ENCODE assay signal across 27 mouse cellular contexts in the genomic region with DNA sequence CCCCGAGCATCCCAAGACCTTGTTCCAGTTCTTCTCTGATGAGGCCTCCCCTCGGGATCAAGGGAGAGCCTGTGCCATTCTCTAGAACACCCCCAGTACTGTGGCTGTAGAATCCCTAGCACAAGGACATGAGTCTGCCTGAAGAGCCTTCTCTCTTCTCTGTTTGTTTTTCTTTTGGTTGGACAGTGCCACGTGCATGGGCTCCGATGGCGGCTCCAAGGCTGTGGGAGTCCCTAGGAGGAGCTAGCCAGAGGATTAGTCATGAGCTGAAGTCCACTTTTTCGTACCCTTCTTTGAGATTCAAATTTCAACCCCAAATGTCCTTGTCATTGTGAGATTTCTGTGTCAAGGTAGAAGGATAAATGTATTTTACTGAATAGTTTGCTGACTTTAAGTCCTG. TPM values are rescaled to one million over a fixed set of nuclear protein-coding genes. Genes with fewer than 3 reads are reported as not detected.
DNase-seq lines count a peak whose midpoint lies in the region; ATAC-seq and TF ChIP-seq lines count a peak whose summit lies in the region.
"Had no signal": no experiment of that assay in that cellular context is flagged by ENCODE, and none has a peak within 500 bp of the region (broad histone marks: within the 10 kb centered on the region; RNA-seq: fewer than 3 reads in every experiment).

No protein-coding gene starts in this region.

- no peaks in the 10 kb centered on the region for H3K9me3 ChIP-seq in stomach, postnatal 0 days (ENCODE audit: control insufficient read depth, low read length)
- H3K9me3 ChIP-seq: forebrain, embryonic 10.5 days; forebrain, embryonic 13.5 days; G1E; heart, embryonic 10.5 days; heart, embryonic 13.5 days; hindbrain, embryonic 12.5 days; hindbrain, embryonic 15.5 days had no signal

- H3K4me2 ChIP-seq in stomach, postnatal 0 days (replicated peaks; ENCODE audit: low read depth), result no peak overlapping the region
- H3K4me2 ChIP-seq: forebrain, embryonic 13.5 days; heart, embryonic 13.5 days; hindbrain, embryonic 12.5 days; hindbrain, embryonic 15.5 days had no signal

- WGBS in stomach, postnatal 0 days, result 54% methylated on average over 6 of the region's 6 CpGs

- H3K9ac ChIP-seq in stomach, postnatal 0 days (ENCODE audit: low read length), result no peak overlapping the region
- H3K9ac ChIP-seq: forebrain, embryonic 13.5 days; heart, embryonic 13.5 days; hindbrain, embryonic 12.5 days; hindbrain, embryonic 15.5 days had no signal

- H3K4me1 ChIP-seq in stomach, postnatal 0 days (replicated peaks; ENCODE audit: control insufficient read depth, insufficient read depth), result no peaks in the 10 kb centered on the region
- H3K4me1 ChIP-seq: forebrain, embryonic 10.5 days; forebrain, embryonic 13.5 days; heart, embryonic 13.5 days; hindbrain, embryonic 12.5 days; hindbrain, embryonic 15.5 days had no signal

- DNase-seq in adrenal gland, adult 2 months, result peak; percentile 39
- no peak for DNase-seq in adrenal gland, adult 18-20 months (ENCODE audit: low spot score in 2 of 2)
- peak; percentile 41 for DNase-seq in ovary, adult 18-20 months (ENCODE audit: low spot score)
- DNase-seq in ovary, postnatal 14 days (ENCODE audit: low spot score), result no peak
- DNase-seq in adrenal gland, postnatal 25 days, result peak; percentile 22
- DNase-seq in stomach, postnatal 0 days (ENCODE audit: low spot score), result no peak
- DNase-seq in retina, embryonic 14.5 days (ENCODE audit: low spot score), result no peak
- DNase-seq in gastrocnemius, postnatal 14 days, result no peak
- DNase-seq: B cell, adult 2 months; cerebellum, adult 18-20 months; cerebellum, adult 9-10 months; cerebellum, postnatal 14 days; gastrocnemius, adult 2 months; gastrocnemius, postnatal 25 days; heart, adult 2 months; heart, postnatal 14 days had no signal

- TF ChIP-seq CTCF in stomach, postnatal 0 days (IDR thresholded peaks at IDR 0.05; ENCODE audit: low read depth), result no peak

- no peak overlapping the region for H3K27ac ChIP-seq in stomach, postnatal 0 days (replicated peaks)
- H3K27ac ChIP-seq: forebrain, embryonic 10.5 days; forebrain, embryonic 13.5 days; gastrocnemius, adult 2 months; heart, adult 2 months; heart, embryonic 10.5 days; heart, embryonic 13.5 days; hindbrain, embryonic 12.5 days; hindbrain, embryonic 15.5 days had no signal

- H3K4me3 ChIP-seq in stomach, postnatal 0 days (ENCODE audit: low read depth, low read length), result no peak overlapping the region
- H3K4me3 ChIP-seq: forebrain, embryonic 10.5 days; forebrain, embryonic 13.5 days; gastrocnemius, adult 2 months; heart, adult 2 months; heart, embryonic 10.5 days; heart, embryonic 13.5 days; hindbrain, embryonic 12.5 days; hindbrain, embryonic 15.5 days had no signal

- no peak for TF ChIP-seq EP300 in stomach, postnatal 0 days (optimal IDR thresholded peaks at IDR 0.05)

- intact Hi-C loops in gastrocnemius, postnatal 14 days (cut with DNase I; ENCODE audit: low total_unique reads), result no loop called here

- peak; percentile 33; the same call in 1 of the 2 replicates for ATAC-seq in stomach, postnatal 0 days (ENCODE audit: low FRiP score, low TSS enrichment)
- ATAC-seq: forebrain, embryonic 13.5 days; forebrain, embryonic 16.5 days; intestine, postnatal 0 days; Patski had no signal

- no peaks in the 10 kb centered on the region for H3K27me3 ChIP-seq in stomach, postnatal 0 days (ENCODE audit: control insufficient read depth, insufficient read depth, low read length)
- H3K27me3 ChIP-seq: CH12.LX; forebrain, embryonic 13.5 days; heart, embryonic 13.5 days; hindbrain, embryonic 12.5 days; hindbrain, embryonic 15.5 days had no signal

- no peaks in the 10 kb centered on the region for H3K36me3 ChIP-seq in stomach, postnatal 0 days (ENCODE audit: control insufficient read depth, insufficient read depth, low read length)
- H3K36me3 ChIP-seq: forebrain, embryonic 10.5 days; G1E; heart, embryonic 10.5 days; heart, embryonic 13.5 days; hindbrain, embryonic 12.5 days; hindbrain, embryonic 15.5 days had no signal

RNA-seq across cellular contexts. Expression of gene Qsox1, which starts 18.2 kb away (rescaled TPM):
- total RNA-seq in adrenal gland, adult 2 months (2021), result 10 to 100 TPM; 49.6 to 71.8 TPM
- polyA plus RNA-seq in adrenal gland, adult 2 months (2012; rRNA removed), result 66.6 and 82.6 TPM in 2 replicates
- total RNA-seq in adrenal gland, adult 18-20 months (2021), result 10 to 100 TPM; 50.2 to 68.5 TPM
- total RNA-seq in adrenal gland, postnatal 25 days (2021), result 48.4 and 48.8 TPM in 2 replicates
- polyA plus RNA-seq in stomach, postnatal 0 days (2015; fragmentation: Nextera tagmentation; extraction: Ambion mirVana), result 95.7 and 98.0 TPM in 2 replicates
- total RNA-seq in gastrocnemius, postnatal 14 days (2021), result 10 to 100 TPM; 32.3 to 33.3 TPM

Comparison
In these comparisons a context has a peak if more than half of its experiments do, and no peak if none do; other contexts are left out.
1. DNase-seq: peak in adrenal gland, adult 2 months (single experiment), ovary, adult 18-20 months (single experiment) and adrenal gland, postnatal 25 days (single experiment); none in adrenal gland, adult 18-20 months (0 of 2), ovary, postnatal 14 days (single experiment), stomach, postnatal 0 days (single experiment), retina, embryonic 14.5 days (single experiment) and gastrocnemius, postnatal 14 days (single experiment).